Mouse (Mus musculus) lung, adult 2 months (tissue): ENCODE data around the gene Mafg.

Experiments
- CTCF ChIP-seq: fragments of 200-500 bp; IDR thresholded peaks from 2 replicates; pipeline ENCODE4 v1.5.1; 2011; ENCODE audit warnings: mild to moderate bottlenecking, low read length, control low read depth; ENCODE audit not compliant: insufficient read depth
- POLR2A ChIP-seq: fragments of 200-500 bp; IDR thresholded peaks from 2 replicates; pipeline ENCODE4 v1.6.1; 2011; ENCODE audit warnings: low read depth, mild to moderate bottlenecking, control low read depth, low read length, borderline replicate concordance; ENCODE audit errors: extremely low read depth

DNA sequence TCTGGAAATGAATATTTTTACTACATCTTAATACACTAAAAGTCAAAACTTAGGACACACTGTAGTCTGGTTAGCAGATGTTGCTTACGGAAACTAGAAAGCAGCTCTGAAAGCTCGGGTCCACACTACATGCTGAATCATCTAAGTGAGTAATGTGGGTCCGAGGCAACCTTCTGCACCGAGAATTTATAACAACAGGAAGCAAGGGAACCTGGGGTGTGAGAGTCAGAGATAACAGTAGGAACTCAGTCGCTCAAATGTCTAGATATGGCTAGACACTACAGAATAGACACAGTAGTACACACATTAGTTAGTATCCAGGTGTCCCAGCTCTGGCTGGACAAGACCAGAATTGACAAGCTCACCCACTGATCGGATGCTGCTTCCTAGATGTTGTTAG lies 44.9 kb downstream of the Mafg start:
- TF ChIP-seq POLR2A: no peak
- TF ChIP-seq CTCF: no peak
